Mouse (Mus musculus) heart, adult 2 months (tissue): ENCODE measurements around the gene Prss56. TPM values are rescaled to one million over a fixed set of nuclear protein-coding genes. Genes with fewer than 3 reads are reported as not detected.

ENCODE experiments used
- DNase-seq, 2 experiments: peaks; one replicate each; pipeline ENCODE4 v3.0.0; 2021
- H3K27ac ChIP-seq: fragments of 200-600 bp; 2 replicates; pipeline ENCODE4 v1.8.1; 2022
- H3K27me3 ChIP-seq: fragments of 200-500 bp; 2 replicates; pipeline ENCODE4 v1.6.1; 2012; ENCODE audit warnings: mild to moderate bottlenecking, low read length, inconsistent platforms, mixed read lengths; ENCODE audit not compliant: control insufficient read depth, insufficient read depth
- H3K36me3 ChIP-seq: fragments of 200-500 bp; 2 replicates; pipeline ENCODE4 v1.6.1; 2012; ENCODE audit warnings: low read length, inconsistent platforms; ENCODE audit not compliant: control insufficient read depth, insufficient read depth
- H3K4me1 ChIP-seq: fragments of 200-500 bp; 2 replicates; pipeline ENCODE4 v1.6.1; 2011; ENCODE audit warnings: low read length; ENCODE audit not compliant: control insufficient read depth, insufficient read depth
- H3K4me3 ChIP-seq: fragments of 200-600 bp; 2 replicates; pipeline ENCODE4 v1.8.1; 2022
- H3K79me2 ChIP-seq: fragments of 200-500 bp; replicated peaks from 2 replicates; pipeline ENCODE4 v1.6.1; 2012; ENCODE audit warnings: mild to moderate bottlenecking, inconsistent platforms, low read length, moderate library complexity, mixed read lengths; ENCODE audit not compliant: control insufficient read depth, insufficient read depth
- H3K9ac ChIP-seq: fragments of 200-500 bp; 2 replicates; pipeline ENCODE4 v1.6.1; 2012; ENCODE audit warnings: low read depth, mild to moderate bottlenecking, control low read depth, inconsistent platforms, low read length, mixed read lengths
- CTCF ChIP-seq: fragments of 200-600 bp; IDR thresholded peaks from 2 replicates; pipeline ENCODE4 v1.8.1; 2022; ENCODE audit warnings: antibody characterized with exemption, mild to moderate bottlenecking, moderate library complexity
- EP300 ChIP-seq: fragments of 200-500 bp; IDR thresholded peaks from 2 replicates; pipeline ENCODE4 v1.6.1; 2011; ENCODE audit warnings: low read depth, low read length, control low read depth; ENCODE audit not compliant: insufficient read depth
- POLR2A ChIP-seq: fragments of 200-500 bp; IDR thresholded peaks from 2 replicates; pipeline ENCODE4 v1.6.1; 2011; ENCODE audit warnings: mild to moderate bottlenecking, low read depth, low read length, control low read depth; ENCODE audit not compliant: insufficient read depth
- WGBS: fragments of 180-500 bp; shearing (Covaris S2); methylation state at CpG from one replicate; pipeline ENCODE4 v1.1.7; 2018; 5-methylcytosine and 5-hydroxymethylcytosine counted together
- intact Hi-C: fragments of 180-260 bp; cut with DNase I; formaldehyde crosslinking; loops from one replicate; pipeline ENCODE4 v1.15.1; 2025
- polyA plus RNA-seq: library from polyadenylated mRNA; depleted of rRNA; stranded (reverse); fragments of >200 nt; gene quantifications from 2 replicates; pipeline ENCODE4 v1.2.3, GENCODE M21; 2012
- total RNA-seq, 2 experiments: library from RNA; stranded (reverse); gene quantifications; 2 replicates each; pipeline ENCODE4 v1.2.3; 2021

Prss56 gene
- total and polyA plus RNA-seq, 3 experiments = not detected

DNA sequence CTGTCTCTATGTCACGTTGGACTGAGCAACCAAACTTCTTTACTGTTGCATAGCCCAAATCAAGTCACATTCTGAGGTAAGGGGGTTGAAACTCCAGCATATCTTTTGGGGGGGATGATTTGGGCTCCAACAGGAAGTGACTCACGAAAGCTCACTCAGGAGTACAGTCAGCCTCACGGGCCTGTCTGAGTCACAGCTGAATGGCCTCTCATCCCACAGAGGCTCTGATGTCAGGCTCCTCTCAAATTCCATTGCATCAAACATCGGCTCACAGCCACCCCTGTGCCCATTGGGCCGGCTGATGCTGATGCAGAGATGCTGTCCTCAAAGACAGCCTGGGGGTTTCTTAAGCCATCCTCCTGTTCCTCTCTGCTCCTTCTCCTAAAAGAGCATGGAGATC is 2.2 kb upstream of the Prss56 start:
- intact Hi-C loops = loop anchor here (10.0 kb wide), 1 partner anchor 136 kb away; no protein-coding TSS in a partner anchor
- no peak overlapping the region for H3K27ac ChIP-seq

DNA sequence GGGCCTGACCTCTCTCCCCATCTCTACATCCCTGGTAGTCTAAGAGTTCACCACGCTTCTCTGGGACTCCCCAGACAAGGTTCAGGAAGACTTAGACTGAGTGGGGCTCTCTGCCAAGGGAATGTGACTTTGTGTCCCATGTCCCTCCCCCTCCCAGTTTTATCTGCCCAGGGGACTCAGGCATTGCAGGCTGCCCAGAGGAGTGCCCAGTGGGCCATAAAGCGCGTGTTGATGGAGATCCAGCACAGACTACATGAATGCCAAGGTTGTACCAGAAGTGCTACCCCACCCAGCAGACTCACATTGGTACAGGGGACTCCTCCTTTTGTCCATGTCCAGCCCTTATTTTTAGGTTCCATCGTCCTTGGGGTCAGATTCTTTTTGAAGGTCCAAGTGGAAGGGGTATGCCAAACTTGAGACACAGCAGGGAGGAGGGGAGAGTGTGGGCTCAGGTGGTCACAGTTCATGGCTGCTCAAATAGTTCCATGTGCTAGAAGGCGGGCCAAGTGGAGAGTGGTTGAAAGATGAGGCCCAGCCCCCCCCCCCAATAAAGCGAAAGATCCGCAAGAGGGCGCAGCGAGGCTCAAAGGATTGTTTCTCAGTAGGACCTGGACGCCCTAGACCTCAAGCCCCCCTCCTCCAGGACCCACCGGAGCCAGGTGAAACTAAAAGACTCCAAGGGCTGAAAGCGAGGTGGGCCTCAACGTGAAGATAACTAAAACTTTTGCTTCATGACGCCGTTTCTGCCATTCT is 1.1 kb downstream of the Prss56 start:
- Histone ChIP-seq H3K4me1 (peaks cover 2% of the 10 kb centered on the region), H3K36me3 (no peaks in the 10 kb centered on the region), H3K27ac (no peak overlapping the region), H3K79me2 (no peaks in the 10 kb centered on the region), H3K27me3 (peaks cover 5% of the 10 kb centered on the region; the same call in 1 of the 2 replicates), H3K4me3 (no peak overlapping the region), H3K9ac (no peak overlapping the region)
- DNase-seq = no peak
- TF ChIP-seq CTCF (no peak), EP300 (no peak), POLR2A (no peak)
- intact Hi-C loops = loop anchor here (10.0 kb wide), 1 partner anchor 139 kb away; no protein-coding TSS in a partner anchor
- 31% methylated on average over 15 of the region's 15 CpGs for WGBS

More for the DNA sequence above, 2.2 kb upstream of the Prss56 start:
- WGBS = 20% methylated on average over 5 of the region's 5 CpGs
- DNase-seq = no peak
- Histone ChIP-seq H3K9ac (no peak overlapping the region), H3K36me3 (no peaks in the 10 kb centered on the region), H3K4me3 (no peak overlapping the region), H3K27me3 (peaks cover 2% of the 10 kb centered on the region; the same call in 1 of the 2 replicates), H3K4me1 (peaks cover 2% of the 10 kb centered on the region), H3K79me2 (no peaks in the 10 kb centered on the region)
- no peak for TF ChIP-seq CTCF
- TF ChIP-seq EP300 = no peak
- no peak for TF ChIP-seq POLR2A

DNA sequence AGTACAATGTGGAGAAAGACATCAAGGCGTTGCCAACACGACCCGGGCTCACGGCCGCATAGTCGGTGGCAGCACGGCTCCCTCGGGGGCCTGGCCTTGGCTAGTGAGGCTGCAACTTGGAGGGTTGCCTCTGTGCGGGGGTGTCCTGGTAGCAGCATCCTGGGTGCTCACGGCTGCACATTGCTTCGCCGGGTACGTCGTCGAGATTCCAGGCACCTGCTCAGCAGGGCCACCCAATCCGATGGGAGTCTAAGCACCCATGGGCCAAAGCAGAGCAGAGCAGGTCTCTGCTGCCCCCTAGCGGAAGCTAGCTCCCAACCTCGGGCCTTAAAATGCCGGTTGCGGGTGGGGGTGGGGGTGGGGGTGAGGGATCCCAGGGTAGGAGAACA is 1.6 kb downstream of the Prss56 start:
- DNase-seq = peak; percentile 64 to 77
- Histone ChIP-seq H3K36me3 (no peaks in the 10 kb centered on the region), H3K4me1 (peaks cover 2% of the 10 kb centered on the region), H3K27me3 (peaks cover 5% of the 10 kb centered on the region; the same call in 1 of the 2 replicates), H3K79me2 (no peaks in the 10 kb centered on the region), H3K9ac (no peak overlapping the region), H3K27ac (no peak overlapping the region), H3K4me3 (no peak overlapping the region)
- TF ChIP-seq CTCF (peak; percentile 74), EP300 (no peak)
- intact Hi-C loops = loop anchor here (1.0 to 10.0 kb wide), 4 partner anchors 10 to 532 kb away; no protein-coding TSS in a partner anchor
- WGBS = 11% methylated on average over 20 of the region's 20 CpGs

DNA sequence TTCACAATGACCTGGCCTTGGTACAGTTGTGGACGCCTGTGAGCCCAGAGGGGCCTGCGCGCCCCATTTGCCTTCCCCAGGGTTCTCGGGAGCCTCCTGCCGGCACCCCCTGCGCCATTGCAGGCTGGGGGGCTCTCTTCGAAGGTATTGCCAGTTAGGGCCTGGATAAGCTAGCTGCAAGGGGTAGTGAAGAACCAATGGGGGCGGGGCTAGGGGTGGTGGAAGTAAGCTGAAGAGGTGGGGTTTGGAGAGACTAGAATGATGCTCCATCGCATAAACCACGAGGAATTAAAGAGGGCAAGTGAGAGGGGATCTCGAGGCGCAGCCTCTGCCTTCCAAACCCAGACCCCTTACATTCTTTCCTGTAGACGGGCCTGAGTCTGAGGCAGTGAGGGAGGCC is 2.4 kb downstream of the Prss56 start:
- H3K4me3 ChIP-seq = no peak overlapping the region
- no peak for TF ChIP-seq POLR2A
- no peak for TF ChIP-seq EP300
- TF ChIP-seq CTCF = no peak
- H3K79me2 ChIP-seq = no peaks in the 10 kb centered on the region
- peaks cover 5% of the 10 kb centered on the region; the same call in 1 of the 2 replicates for H3K27me3 ChIP-seq
- 13% methylated on average over 13 of the region's 13 CpGs for WGBS
- no peak overlapping the region for H3K9ac ChIP-seq
- no peaks in the 10 kb centered on the region for H3K36me3 ChIP-seq
- peaks cover 2% of the 10 kb centered on the region for H3K4me1 ChIP-seq
- intact Hi-C loops = loop anchor here (1.0 to 10.0 kb wide), 4 partner anchors 11 to 533 kb away; no protein-coding TSS in a partner anchor
- H3K27ac ChIP-seq = no peak overlapping the region
- no peak for DNase-seq

DNA sequence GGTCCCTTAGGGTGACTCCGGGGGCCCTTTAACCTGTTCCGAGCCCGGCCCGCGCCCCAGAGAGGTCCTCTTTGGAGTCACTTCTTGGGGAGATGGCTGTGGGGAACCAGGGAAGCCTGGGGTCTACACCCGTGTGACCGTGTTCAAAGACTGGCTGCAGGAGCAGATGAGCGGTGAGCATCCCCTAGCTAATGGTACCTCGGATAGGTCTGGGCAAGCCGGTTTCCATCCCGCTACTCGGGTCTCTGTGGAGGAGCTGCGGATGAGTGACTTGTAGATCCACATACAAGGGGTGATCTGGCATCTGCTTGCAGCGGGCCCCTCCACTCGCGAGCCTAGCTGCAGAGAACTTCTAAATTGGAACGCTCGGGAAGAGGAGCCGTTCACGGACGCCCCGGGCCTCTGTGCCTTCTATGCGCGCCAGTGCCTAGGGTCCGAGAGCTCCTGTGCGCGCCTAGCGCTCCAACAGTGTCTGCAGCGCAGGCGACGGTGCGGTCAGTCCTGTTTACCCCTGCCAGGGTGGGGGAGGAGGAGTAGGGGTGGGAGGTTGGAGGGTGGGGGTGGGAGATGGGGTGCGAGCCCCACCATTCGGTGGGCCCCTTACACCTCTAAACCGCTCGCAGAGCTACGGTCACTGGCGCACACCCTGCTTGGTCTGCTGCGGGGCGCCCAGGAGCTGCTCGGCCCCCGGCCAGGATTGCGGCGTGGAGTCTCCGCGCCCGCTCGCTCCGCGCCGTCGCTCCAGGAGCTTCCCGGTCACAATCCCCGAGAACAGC is 3.3 kb downstream of the Prss56 start:
- 3% methylated on average over 54 of the region's 54 CpGs for WGBS
- no peaks in the 10 kb centered on the region for H3K79me2 ChIP-seq
- peak overlapping the region; percentile 37 for H3K9ac ChIP-seq
- no peak overlapping the region for H3K27ac ChIP-seq
- no peaks in the 10 kb centered on the region for H3K36me3 ChIP-seq
- intact Hi-C loops = loop anchor here (2.0 to 10.0 kb wide), 5 partner anchors 88 to 568 kb away; no protein-coding TSS in a partner anchor
- DNase-seq = no peak
- H3K4me1 ChIP-seq = peaks cover 2% of the 10 kb centered on the region
- peak overlapping the region; percentile 56 for H3K4me3 ChIP-seq
- TF ChIP-seq EP300 (no peak), CTCF (no peak), POLR2A (no peak)
- peaks cover 5% of the 10 kb centered on the region; the same call in 1 of the 2 replicates for H3K27me3 ChIP-seq

DNA sequence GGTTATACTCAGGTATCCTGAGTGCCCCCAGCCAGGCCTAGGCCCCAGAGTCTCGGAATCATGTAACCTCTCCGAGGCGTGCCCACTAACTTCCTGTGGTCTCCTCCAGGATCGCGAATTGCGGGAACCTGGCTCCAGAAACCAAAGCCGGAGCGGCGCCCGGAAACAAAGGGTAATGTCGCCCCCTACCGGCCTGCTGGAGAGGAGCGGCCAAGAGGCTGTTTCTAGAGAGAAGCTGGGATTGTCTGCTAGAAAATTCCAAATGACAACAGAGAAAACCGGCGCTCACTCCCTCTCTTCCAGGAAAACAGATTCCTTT is 3.9 kb downstream of the Prss56 start:
- peak; percentile 62 to 79 for DNase-seq
- Histone ChIP-seq H3K36me3 (no peaks in the 10 kb centered on the region), H3K79me2 (no peaks in the 10 kb centered on the region), H3K4me1 (peaks cover 2% of the 10 kb centered on the region), H3K9ac (peak overlapping the region; percentile 37), H3K27ac (no peak overlapping the region), H3K27me3 (peaks cover 5% of the 10 kb centered on the region; the same call in 1 of the 2 replicates), H3K4me3 (peak overlapping the region; percentile 56)
- intact Hi-C loops = loop anchor here (2.0 to 10.0 kb wide), 5 partner anchors 88 to 568 kb away; no protein-coding TSS in a partner anchor
- no peak for TF ChIP-seq POLR2A
- no peak; the same call in 1 of the 2 replicates for TF ChIP-seq EP300
- TF ChIP-seq CTCF = peak; percentile 96
- under 1% methylated on average over 15 of the region's 15 CpGs for WGBS
